Mouse (Mus musculus) layer of hippocampus, postnatal 25 days (tissue): Measurements from ENCODE around the gene Mtif2. TPM values are rescaled to one million over a fixed set of nuclear protein-coding genes. Genes with fewer than 3 reads are reported as not detected.
"Not testable (repeated sequence)": the region's sequence is repeated elsewhere in the genome, so short reads cannot be mapped to it uniquely, and the experiment has no call there.

Source experiments
- DNase-seq, 2 experiments: peaks; one replicate each; pipeline ENCODE4 v3.0.0; 2022; ENCODE audit warnings: mixed read lengths in 2 of 2, low spot score in 1 of 2; ENCODE audit errors: extremely low spot score in 1 of 2
- total RNA-seq, 2 experiments: library from RNA; stranded (reverse); gene quantifications; 2 replicates each; pipeline ENCODE4 v1.2.3; 2021

The Mtif2 gene
- 10 to 100 TPM; 34.0 to 34.5 TPM for total RNA-seq

DNA sequence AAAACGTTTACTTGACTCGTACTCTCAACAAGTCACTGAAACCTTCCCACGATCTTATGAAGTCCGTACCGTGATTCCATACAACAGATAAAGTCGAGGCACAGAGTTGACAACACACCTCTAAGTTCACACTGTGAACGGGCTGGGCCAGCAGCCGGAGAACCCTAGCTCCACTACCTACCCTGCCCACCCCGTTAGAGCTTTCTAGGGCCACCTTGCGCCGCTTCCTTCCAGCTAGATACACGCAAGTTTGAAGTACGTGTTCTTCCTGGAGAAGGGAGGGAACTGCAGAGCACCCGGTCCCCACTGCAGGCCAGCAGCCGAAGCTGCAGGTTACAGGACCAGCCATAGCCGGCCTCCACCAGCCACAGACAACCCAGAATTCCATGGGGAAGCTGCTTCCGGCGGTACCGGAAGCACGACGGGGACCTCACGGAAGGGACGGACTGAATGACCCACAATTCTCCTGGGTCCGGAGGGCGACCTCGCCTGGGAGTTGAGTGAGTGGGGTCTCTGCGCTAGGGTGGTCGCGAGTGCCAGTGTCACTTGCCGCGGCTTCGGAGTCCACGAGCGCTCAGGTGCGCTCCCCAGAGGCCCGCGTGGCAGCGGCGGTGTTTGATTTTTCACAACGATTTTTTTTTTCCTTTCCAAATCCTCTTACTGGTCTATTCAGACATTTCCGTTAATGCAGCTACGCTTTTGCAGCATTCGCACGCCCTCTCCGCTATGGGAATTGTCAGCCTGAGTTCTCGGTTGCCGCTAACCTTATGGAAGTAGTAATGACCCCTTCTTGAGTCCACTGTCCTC lies at the start of gene Mtif2:
TSS of gene Mtif2 (plus strand) at position 421 of the 807 bp plus-strand sequence.
- DNase-seq, result peak; percentile 72 to 76

DNA sequence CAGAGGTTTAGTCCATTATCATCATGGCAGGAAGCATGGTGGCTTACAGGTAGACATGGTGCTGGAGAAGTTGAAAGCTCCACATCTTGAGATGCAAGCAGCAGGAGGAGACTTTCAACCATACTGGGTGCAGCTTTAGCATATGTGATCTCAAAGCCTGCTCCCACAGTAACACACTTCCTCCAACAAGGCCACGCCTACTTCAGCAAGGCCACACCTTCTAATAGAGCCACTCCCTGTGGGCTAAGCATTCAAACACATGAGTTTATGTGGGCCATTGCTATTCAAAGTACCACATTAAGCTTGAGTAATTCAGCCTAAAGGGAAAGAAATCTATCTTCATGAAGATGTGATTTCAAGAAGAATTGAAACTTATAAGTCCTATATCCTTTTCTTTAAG lies 33.1 kb upstream of the Mtif2 start:
- DNase-seq, result no peak

- no peak for DNase-seq
Measured at GRCm38 (mm10) chr11:29496962-29497361, 29.2 kb upstream of the Mtif2 start.

DNA sequence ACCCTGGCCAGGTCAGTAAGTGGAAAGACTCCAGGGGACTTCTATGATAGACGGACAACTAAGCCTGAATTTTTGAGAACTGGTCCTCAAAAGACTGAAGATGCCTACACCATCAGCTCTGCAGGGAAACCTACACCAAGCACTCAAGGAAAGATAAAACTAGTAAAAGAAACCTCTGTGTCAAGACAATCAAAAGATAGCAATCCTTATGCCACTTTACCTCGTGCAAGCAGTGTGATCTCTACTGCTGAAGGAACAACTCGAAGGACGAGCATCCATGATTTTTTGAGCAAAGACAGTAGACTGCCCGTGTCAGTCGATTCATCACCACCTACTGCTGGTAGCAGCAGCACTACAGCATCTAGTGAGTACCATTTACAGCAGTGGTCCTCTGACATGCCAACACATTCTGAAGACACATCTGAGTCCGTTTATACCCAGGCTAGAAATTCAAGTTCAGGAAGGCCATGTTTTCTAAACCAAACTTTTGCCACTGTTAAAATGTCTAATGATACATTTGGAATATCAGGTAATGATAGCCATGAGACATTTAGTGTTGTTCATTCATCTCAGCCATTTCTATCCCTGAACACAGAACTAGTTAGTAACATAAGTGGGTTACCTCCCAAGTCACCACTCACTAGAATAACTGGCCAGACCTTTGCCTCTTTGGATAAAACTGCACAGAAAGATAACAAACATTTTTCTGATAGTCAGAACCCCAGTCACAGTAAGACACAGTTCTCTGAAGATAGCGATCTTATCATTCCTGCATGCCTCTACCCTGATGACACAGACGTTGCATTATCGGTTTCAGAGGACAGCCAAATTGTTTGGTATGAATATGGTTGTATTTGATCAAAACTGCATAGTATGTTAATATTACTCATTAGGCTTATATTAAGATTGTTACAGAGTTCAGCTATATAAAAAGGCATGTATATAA lies 22.0 kb upstream of the Mtif2 start:
- no peak for DNase-seq

- no peak for DNase-seq
Measured at GRCm38 (mm10) chr11:29504899-29505625, 21.1 kb upstream of the Mtif2 start.

DNA sequence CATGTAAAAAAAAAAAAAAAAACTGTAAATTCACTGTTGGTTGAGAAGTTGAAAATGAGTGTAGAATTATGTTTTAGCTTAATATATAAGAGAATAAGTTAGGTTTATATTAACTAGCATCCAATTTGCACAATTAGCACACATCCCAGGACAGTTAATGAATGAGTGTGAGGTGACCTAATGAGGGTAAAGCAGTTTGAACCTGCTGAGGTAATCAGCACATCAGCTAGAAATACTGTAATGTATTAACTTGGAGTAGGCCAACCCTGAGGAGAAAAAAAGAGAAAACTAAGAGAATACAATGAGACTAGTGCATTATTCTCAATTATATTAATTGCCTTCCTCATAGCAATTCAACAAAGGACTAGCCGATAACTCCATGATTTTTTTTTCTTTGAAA lies 16.8 kb upstream of the Mtif2 start:
- DNase-seq, result no peak

GRCm38 (mm10) chr11:29512818-29513535 lies 13.2 kb upstream of the Mtif2 start:
- DNase-seq, result no peak

DNA sequence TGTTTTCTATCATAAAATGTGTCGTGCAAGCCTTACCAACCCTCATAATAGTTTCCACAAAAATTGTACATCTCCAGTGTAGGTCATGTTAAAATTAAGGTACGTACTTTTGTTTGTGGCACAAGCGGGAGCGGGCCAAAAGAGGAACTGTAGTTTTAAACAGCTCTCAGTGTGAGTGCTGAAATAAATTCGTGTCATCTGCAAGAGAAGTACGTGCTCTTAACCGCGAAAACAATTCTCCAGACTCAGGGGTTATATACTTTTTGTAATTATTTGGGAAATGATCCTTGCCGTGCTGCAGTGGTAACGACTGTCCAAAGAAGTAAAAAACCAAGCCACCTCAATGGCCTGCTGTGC lies 11.9 kb upstream of the Mtif2 start:
- DNase-seq, result no peak

DNA sequence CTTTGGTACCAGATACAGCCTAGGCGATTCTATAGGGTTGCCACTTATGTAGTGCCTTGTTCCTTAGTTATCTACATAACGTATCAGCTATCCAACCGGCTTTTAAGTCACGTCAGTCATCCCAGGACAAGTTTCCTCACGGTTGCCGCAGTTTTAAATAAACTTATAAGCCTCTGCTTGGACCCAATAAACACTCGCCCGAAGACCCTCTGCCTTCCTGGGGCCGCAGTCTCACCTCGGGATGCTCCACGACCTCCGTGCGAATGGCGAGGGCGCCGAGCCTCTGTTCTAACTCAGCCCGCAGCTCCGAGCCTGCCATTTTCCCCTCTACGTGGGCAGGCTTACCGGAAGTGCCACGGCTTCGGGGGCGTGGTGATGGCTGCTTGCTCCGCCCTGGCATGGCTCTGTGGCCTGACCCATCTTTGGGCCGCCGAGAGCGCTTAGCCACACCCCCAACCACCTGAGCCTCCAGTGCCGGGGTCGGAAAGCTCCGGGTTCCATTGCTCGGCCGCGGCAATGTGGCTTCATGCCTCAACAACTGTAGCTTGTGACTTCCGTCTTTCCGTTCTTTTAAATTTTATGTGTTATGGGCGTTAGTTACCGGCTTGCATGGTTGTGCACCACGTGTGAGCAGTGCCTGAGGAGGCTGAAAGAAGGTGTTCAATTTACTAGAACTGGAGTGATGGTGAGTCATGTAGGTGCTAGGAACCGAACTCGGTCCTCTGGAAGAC lies 11.4 kb upstream of the Mtif2 start, which contains the start of gene Prorsd1:
TSS of gene Prorsd1 (minus strand) at position 352 of the 731 bp plus-strand sequence.
- peak; percentile 59 for DNase-seq

DNA sequence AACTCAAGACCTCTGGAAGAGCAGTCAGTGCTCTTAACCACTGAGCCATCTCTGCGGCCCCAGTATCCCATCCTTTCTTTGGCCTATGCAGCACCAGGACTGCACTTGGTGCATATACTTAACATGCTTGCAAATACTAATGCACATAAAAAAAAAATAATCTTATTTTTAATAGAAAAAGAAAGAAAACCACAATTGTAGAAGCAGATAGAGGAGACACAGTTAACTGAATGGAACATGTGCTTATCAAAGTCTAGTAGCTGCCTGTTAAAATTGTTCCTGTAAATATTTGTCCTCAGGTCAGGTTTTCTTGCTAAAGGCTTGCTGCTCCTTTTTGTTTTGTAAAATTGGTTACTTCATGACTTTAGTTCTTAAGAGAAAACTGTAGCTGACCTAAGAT lies 12.0 kb downstream of the Mtif2 start:
- no peak for DNase-seq

GRCm38 (mm10) chr11:29544225-29544945 lies 18.2 kb downstream of the Mtif2 start:
- DNase-seq, result no peak

DNA sequence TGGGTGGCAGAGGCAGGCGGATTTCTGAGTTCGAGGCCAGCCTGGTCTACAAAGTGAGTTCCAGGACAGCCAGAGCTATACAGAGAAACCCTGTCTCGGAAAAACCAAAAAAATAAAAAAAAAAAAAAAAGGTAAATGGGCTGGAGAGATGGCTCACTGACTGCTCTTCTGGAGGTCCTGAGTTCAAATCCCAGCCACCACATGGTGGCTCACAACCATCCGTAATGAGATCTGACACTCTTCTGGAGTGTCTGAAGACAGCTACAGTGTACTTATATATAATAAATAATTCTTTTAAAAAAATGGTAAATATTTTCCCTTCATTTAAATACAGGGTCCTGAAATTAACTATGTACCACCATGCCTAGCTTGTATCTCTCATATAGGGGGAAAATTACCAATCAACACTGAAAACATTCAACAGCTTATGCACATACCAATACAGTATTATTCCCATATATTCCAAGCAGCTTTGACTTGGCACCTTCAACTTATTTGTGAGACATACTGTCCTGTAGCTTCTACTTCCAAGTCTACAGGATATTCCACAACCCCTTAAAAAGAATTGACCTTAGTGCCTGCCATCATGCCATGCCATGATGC lies 19.0 kb downstream of the Mtif2 start:
- not testable (repeated sequence) for DNase-seq

- DNase-seq, result not testable (repeated sequence)
Measured at GRCm38 (mm10) chr11:29546297-29546696, 20.1 kb downstream of the Mtif2 start.

GRCm38 (mm10) chr11:29546762-29547161 lies 20.6 kb downstream of the Mtif2 start:
- no peak for DNase-seq

DNA sequence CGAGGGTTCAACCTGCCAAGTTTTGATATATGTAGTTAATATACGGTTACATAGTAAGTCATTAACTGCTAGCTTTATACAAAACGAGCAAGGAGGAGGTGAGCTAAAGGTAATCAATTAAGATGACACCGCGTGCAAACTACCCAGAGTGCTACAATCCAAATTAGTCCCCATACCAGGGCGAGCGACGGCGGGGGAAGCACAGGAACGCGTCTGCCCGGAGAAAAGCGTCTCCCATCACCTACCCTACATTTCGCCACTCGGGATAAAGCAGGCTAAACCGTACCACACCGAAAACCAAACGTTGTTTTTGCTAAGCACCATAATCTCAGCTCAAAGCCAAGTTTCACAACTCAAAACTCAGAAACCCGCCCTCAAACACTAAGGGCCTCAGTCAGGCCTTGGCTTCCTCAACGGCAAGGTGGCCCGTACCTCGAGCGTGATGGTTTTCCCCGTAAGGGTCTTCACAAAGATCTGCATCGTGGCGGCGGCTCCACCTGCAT lies 21.1 kb downstream of the Mtif2 start:
- DNase-seq, result no peak

DNA sequence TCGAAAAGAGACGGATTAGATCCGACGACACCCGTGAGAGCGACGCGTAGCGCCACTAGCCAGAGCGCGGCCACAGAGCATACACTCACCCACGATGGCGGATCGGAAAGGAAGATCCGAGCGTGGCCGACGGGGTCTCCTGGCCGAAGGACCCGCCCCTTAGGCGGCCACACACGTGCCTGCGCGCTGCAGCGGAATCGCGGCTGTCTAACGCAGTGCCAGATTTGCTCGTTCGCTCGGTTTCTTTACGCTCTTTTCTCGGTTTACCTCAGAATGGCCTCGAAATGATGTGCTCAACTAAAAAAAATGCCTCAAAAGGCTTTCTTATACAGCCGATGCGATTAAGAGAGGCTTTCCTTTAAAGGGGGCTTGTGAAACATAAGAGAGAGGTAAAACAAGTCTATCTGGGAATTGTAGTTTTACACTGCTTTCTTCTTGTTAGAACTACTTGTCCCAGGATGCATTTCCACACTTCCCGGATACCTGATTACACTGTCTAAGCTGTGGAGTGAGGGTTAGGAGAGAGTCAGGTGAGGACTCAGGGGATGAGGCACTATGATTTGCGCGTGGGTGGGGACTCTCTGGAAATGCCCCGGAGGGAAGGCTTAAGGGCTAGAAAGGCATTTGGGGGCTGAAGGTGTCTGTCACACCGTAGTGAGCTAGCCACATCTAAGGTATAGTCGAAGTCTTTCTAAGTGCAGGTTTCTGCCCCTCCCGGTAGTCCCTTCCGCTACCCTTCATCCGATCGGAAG lies 21.7 kb downstream of the Mtif2 start, which contains the start of the genes Clhc1 and Rps27a:
TSS of gene Clhc1 (plus strand) at position 199 of the 752 bp plus-strand sequence.
TSS of gene Rps27a (minus strand) at position 358 of the 752 bp plus-strand sequence.
- peak; percentile 95 to 98 for DNase-seq
